Mouse (Mus musculus): ENCODE measurements around the gene Spata3. TPM values are rescaled to one million over a fixed set of nuclear protein-coding genes. Genes with fewer than 3 reads are reported as not detected.

Gene Spata3
- total RNA-seq, 2 experiments from 2014 or later: 0.58 to 0.64 TPM

DNA sequence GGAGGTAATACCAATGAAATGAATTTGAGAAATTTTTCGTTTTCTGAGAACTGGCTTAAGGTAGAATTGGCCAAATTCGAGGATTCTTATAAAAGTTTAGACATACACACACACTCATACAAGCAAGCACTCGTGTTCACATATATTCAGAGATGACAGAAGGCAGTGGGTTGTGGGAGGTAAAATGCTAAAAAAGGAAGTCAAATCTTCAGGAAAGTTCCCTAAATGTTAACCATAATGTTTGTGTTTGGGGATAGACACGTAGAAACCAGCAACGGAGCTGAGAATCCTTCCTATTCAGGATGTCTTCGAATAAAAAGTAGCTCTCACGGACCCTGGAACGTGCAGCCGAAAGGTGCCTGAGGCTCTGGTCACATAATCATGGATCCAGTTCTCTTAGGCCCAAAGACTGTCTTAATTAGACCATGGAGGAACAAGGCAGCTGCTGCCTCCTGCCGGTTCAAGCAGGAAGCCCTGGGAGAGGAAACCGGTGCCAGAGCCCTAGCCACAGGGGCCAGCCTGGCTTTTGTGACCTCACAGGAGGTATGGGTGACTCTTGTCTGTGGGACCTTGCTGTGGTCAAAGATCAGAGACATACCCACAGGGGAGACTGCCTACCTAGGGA lies 4.9 kb downstream of the Spata3 start:
- intact Hi-C loops (cut with DNase I): no loop called here
- no peak for DNase-seq

DNA sequence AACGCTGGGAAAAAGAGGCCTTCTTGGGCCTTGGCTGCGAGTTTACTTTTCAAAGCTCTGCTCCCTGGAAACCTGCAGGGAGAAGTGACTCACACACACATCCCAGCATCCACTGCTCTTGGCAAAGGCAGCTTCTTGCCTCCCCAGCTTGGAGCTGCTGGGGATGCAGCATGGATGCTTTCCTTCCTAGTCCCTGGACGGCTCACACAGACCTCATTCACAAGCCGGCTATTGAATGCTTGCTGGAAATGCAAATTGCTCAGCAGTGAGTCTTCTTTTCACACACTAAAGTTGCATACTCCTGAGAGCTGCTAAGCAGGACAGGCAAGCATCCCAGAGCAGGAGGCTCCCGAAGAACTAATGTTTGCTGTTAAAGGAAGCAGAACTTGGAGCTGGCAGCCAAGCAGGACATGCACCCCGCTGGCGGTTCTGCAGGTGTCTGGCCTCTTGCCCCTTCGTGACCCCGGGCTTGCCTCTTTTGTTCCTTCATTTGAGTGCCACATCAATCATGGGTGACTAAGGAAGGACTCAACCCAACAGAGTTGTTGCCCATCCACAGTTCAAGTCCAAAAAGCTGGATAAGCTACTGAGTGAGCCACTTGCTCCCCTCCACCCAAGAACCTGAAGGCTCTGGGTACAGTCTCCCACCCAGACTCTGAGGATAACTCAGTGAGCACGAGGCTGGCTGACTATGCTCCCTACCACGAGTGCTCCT lies 15.8 kb downstream of the Spata3 start:
- DNase-seq: peak; percentile 56
- intact Hi-C loops (cut with DNase I): no loop called here

DNA sequence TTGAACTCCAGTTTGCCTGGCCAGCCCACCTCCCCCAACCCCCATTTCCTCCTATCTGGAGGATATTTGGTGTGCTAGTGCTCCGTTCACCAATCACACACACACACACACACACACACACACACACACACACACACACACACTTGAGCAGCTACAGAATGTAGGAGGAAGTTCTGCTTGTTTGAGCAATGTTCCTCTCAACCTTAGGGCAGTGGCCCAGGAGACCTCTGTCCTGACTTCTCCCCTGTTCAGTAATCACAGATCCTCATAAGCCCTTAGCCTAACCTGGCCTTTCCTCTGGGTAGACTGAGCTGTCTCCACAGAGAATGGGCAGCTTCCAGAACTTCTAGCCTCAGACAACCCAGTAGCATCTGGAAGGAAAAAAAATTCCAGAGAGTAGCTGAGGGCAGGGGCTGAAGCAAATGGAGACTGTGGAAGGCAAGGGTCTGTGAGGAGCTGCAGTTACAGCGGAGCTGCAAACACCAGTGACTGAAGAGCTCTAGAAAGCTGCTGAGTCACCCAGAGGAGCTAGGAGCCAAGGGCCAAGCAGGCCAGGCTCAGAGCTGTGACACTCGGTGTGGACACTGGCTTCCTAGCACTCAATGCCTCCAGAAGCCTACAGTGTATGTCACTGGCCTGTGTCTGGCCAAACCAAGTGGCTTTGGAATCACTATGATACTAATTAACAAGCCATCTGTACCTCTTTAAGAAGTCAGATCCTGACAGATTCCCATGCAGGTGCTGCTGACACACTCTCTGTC lies 21.8 kb downstream of the Spata3 start:
- intact Hi-C loops (cut with DNase I): no loop called here
- no peak for DNase-seq

DNA sequence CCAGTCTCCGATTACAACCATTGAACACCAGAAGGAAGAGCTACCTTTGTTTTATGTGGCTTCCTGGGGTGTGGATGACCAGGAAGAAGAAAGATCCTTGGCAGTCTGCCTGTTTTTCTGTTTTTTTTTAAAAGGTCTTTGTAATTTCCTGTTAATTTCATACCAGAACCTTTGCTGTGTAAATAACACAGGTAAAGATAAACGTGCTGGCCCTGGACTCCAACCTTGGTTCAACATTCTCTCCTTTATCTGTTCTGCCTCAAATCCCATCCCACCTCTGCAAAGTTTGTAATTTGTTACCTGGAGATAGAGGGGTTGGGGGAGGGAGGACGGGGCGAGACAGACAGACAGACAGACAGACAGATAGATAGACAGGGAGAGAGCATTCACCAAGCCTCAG lies 23.5 kb downstream of the Spata3 start:
- intact Hi-C loops (cut with DNase I): no loop called here
- DNase-seq: no peak

DNA sequence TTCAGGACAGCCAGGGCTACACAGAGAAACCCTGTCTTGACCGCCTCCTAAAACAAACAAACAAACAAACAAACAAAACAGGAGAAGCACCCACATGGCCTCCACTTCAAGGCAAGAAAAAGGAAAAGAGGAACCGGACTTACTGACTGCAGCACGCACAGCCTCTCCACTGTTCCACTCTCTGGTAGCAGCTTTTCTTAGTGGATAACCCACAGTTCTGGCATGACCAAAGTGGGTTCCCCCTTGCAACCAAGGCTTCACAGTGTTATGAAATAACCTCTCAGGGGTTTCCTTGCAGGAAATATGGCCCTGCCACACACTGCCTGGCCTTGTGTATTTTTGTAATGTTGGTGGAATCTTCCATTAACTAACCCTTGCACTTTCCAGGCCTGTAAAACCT lies 24.2 kb downstream of the Spata3 start:
- intact Hi-C loops (cut with DNase I): no loop called here
- no peak for DNase-seq

DNA sequence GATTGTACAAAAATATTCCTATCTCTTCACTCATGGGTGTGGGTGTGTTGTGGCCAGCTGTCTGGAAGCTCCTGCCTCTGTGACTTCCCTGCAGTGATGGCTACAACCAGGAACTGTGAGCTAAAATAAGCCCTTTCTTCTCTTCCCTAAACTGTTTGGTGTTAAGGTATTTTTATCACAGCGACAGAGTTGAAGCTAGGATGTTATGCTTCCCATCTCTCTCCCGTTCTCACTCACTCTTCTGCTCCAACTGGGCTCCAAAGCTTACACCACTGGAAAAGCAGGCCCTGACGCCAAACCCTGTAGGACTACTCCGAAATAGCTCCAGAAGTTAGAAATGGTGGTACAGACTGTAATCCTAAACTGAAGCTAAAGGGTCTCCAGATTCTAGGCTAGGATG lies 28.4 kb downstream of the Spata3 start:
- DNase-seq: no peak
- intact Hi-C loops (cut with DNase I): no loop called here

DNA sequence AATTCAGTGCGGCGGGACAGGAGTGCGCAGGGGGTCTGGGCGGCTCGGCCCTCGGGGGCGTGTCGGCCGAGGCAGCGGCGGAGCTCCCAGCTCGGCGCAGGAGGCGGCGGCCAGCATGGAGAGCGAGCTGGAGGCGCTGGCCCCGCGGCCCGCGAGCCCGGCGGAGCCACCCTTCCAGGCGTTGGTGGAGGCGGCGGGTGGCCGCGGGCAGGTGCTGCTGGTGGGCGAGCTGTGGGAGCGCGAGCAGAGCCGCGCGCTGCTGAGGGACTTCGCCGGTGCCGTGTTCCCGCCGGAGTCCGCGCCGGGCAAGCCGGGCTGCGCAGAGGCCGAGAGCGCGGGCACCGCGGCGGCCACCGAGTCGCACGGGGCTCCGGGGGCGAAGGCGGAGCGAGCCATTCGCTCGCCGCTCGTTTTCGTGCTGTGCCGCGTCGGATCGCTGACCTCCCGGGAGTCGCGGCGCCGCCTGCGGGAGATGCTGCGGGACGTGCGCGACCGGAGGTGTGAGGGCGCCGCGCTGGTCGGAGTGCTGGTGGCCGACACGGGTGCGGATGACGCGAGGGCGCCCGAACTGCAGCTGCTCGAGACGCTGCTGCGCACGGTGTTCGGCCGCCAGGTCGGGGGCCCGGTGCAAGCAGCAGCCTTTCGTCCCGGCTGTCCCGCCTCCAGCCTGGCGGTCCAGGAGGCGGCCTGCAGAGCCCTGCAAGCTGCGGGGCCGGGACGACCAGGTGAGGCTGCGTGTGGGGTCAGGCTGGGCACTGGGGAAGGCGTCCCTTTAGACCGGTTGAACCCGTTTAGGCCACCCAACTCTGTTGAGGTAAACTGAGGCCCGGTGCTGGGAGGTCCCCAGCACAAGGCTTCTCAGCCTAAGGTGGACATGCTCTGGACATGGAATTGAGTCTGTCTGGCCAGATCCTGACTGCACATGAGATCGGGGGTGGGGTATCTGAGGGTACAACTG lies 29.5 kb downstream of the Spata3 start, which contains the start of gene 2810459M11Rik:
TSS of gene 2810459M11Rik (plus strand) at position 16 of the 958 bp plus-strand sequence.
- DNase-seq: peak; percentile 34
- intact Hi-C loops (cut with DNase I): no loop called here

DNA sequence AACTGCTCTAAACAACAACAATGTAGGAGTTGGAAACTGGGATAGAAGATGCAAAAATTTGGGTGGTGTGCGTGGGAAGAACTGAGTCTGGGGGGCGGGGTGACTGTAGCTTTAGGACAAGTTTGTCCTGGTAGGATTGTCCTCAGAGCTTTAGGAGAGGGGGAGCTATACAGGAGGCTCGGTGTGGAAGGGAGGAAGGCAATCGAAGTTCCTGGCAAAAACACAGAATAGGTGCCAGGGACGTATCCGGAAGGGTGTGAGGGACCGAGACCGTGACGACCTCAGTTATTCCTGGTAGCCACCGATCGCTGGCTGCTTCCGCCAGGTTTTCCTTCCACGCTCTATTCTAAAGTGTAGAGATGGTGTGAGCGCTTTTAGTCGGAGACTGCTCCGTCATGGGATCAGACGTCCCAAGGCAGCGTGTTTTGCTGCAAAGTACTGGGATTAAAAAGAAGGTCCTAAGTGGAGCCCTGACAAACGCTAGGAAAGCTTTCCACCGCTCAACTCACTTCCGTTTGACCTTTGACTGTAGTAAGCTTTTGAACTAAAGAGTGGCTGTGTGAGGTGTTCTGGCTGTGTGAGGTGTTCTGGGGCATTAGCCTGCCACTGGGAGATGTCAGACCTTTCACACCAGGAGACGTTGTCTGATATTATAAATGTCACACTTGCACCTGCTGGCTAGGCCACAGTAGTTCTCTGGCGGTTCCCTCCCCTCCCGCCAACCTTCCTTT lies 30.4 kb downstream of the Spata3 start:
- intact Hi-C loops (cut with DNase I): no loop called here
- no peak for DNase-seq

DNA sequence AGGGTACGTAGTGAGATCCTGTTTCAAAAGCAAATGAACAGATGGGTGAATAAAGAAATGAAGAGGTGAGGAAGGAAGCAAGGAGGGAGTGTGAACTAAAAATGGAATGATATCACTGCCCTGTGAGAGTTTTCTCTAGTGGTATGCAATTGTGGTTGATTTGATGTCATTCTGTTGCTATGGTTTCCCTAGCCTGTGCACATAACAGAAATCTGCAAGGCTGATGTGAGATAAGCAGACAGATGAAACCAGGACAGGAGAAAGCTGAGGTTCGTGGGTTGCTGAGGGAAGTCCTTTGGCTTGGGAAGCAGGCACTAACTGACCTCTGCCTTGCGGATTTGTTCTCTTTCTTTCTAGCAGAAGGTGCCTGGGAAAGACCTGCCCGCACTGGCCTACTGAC lies 31.6 kb downstream of the Spata3 start:
- intact Hi-C loops (cut with DNase I): no loop called here
- DNase-seq: no peak

DNA sequence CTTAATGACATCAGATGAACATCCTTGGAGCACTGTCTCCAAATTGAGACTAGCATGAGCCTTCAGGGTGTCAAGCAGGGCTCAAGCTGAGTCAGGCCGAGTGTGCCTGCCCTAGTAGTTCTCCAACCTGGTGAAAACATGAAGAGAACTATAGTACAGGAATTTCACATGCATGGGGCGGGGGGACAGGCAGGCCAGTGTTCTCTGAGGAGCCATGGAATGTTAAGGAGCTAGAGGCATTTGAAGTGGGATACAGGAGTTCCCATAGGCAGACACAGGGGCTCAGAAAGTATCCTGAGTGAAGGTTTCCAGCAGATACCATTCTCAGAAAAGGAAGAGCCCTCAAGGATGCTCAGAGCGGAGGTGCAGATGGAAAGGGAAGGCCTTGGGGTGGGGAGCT lies 32.1 kb downstream of the Spata3 start:
- intact Hi-C loops (cut with DNase I): no loop called here
- DNase-seq: no peak

DNA sequence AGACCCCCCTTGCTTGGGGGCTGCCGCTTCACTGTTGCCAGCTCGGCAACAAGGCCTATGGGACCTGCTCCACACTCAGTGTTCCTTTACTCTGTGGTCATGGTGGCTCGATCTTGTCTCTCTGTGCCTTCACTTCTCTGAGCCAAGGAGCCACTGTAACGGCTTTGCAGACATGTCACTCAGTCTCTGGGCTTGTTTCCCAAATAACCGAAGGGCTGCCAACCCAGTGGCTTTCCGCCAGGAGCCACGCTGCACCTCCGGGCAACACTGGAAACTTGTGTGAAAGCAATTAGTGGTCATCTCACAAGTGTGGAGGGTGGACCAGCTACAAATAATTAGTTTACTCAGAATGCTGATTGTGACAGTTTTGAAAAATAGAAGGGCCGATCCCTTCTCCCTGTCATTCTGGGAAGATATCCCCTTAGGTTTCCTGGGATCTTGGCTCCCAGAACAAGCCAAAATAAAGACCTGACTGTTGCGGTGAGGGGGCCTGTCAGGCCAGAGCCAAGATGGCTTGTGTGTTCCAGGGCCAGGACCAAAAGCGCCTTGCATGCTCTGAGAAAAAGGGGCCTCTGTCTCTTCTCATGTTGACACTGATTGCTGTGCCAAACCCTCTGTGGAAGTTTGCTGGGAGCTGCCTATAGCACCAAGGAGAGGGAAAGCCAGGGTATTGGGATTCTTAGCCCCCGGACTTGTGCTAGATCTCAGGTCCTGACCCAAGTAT lies 36.7 kb downstream of the Spata3 start:
- DNase-seq: peak; percentile 92
- intact Hi-C loops (cut with DNase I): no loop called here

DNA sequence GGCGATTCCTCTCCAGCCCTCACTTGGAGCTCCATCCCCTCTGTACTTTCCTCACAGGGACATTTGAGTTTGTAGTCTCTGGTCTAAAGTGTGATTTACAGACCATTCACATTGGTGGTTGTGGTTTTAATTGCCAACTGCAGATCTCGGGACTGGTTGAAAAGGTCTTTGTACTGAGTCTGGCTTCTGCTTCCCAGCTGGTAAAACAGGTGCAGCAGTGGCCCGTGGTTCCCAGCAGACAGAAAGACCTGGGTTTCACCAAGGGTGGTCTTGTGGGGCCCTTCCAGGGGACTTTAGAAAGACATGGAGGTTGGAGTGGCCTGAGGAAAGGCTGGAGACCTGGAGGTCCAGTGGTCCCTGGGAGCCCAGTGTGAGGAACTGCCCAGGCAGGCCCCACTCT lies 38.3 kb downstream of the Spata3 start:
- DNase-seq: no peak
- intact Hi-C loops (cut with DNase I): no loop called here

DNA sequence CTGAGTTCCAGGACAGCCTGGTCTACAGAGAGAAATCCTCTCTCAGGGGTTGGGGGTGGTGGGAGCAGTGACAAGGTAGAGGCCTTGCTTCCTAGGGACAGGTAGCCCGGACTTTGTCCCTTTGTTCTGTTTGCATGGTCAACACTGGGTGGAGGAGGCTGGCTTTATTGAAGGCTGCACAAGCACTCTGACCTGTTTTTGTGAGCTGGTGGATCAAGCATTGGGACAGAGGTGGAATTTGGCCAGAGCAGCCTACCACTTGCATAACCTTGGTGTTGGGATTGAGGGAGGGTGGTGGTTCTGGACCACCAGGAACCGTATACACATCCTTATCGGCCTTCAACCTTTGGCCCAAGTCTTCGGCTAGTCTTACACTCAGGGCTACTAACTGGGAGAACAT lies 39.7 kb downstream of the Spata3 start:
- intact Hi-C loops (cut with DNase I): no loop called here
- no peak for DNase-seq

DNA sequence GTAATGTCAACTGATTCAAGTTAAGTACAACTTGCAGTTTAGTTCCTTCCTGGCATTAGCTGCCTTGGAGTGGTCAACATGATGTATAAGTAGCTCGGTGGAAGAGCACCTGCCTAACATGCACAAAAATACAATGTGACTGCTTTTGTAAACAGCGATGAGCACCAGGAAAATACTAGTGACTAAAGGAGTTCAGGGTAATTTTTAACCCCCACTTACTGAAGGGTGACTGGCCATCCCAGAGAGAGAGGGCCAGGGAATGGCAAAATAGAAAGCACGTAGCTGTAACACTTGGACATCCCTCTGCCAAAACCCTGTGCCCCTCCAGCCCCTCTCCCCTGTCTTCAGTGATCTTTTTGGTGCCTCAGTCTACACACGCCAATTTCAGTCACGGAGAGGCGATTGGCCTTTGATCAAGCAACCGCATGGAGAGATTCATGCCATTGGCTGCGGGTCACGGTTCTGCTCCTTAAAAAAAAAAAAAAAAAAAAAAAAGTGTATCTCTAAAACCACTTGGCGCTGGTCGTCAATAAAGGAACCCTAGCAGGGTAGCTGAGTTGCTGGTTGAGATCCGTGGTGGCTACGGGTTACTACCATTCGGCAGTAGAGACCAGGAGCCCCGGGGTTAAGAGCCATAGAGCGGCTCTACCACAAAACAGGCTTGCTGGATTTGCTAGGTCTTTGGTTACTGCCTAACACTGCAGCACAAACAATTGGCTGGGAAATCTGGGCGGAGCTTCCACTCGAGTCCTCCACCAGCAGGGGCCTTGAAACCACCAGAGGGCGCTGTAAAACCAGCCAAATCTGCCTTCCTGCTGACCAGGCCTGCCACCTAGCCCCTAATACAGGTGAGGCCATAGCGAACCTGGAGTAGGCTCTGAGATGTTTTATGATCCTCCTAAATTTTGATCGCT lies 42.5 kb downstream of the Spata3 start:
- intact Hi-C loops (cut with DNase I): no loop called here
- peak; percentile 95 for DNase-seq

DNA sequence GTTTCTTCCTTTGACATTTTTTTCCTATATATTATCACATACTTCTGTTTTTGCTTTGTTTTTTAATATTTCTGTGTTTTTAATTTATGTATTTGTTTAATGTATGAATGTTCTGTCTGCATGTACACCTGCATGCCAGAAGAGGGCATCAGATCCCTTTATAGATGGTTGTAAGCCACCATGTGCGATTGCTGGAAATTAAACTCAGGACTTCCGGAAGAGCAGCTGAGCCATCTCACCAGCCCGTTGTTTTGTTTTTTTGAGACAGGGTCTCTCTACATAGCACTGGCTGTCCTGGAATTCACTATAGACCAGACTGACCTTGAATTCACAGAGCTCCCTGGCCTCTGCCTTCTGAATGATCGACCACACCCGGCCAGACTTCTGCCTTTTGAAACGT lies 45.9 kb downstream of the Spata3 start:
- intact Hi-C loops (cut with DNase I): no loop called here
- no peak for DNase-seq

DNA sequence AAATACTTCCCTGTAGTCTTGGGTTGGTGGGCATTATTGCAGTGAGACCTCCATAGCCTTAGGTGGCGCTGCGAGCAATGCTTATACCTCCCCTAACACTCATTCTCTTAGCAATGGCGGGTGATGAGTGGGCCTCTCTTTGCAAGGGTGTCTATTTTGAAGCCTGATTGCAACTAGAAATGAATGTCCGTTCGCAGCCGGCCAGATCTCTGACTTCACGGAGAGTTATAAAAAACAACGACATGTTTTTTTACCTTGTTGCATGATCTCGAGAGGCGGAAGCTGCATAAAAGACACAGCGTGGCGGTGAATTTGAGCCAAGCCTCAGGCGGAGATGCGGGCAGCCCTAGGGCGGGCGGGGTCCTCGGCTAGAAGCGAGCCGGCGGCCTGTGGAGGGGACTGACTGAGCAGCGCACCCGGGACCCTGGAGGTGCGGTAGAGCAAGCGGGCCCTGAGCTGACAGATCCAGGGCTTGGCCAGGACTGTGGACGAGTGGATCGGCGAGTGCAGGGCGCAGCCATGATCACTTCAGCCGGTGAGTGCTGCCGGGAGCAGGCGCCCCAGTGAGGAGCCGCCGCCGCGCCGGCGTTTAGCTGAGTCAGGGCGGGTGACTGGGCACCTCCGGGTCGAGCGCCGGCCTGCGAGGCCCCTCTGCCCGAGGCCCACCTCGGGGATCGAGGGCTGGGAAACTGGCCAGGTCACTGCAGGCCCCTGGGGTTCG lies 47.8 kb downstream of the Spata3 start, which contains the start of gene Psmd1:
TSS of gene Psmd1 (plus strand) at position 117 of the 721 bp plus-strand sequence.
- intact Hi-C loops (cut with DNase I): no loop called here

DNA sequence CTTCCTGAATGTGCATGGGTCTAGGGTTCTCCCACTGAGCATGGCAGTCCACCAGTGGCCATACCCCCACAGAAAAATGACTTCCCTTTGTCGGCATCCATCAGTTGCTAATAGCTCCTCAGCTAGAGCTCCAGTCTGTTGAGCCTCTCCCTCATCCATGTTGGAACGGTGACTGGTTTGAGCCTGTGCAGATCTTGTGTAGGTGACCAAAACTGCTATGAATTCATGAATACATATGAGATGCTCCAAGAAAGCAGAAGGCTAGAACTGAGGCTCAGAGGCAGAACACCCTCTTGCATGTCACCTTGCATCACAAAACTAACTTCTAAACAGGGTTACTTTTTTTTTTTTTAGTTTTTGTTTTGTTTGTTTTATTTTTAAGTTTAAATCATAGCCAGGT lies 59.9 kb downstream of the Spata3 start:
- intact Hi-C loops (cut with DNase I): loop anchor here (5.0 kb wide), 1 partner anchor 276 kb away; no protein-coding TSS in a partner anchor
- no peak for DNase-seq

More for the DNA sequence above, 47.8 kb downstream of the Spata3 start, which contains the start of gene Psmd1:
- peak; percentile 90 for DNase-seq
